Mouse (Mus musculus): ENCODE measurements around the gene Mrpl58. TPM values are rescaled to one million over a fixed set of nuclear protein-coding genes. Genes with fewer than 3 reads are reported as not detected.

The Mrpl58 gene
- polyA plus RNA-seq, 1 experiment, result 121 TPM

GRCm38 (mm10) chr11:115400126-115400525 lies 3.4 kb upstream of the Mrpl58 start:
- Histone ChIP-seq H3K27ac (ENCODE audit: insufficient read depth, low read length) (peak overlapping the region; percentile 47; the same call in 1 of the 2 replicates), H3K4me3 (ENCODE audit: insufficient read depth, low read length) (peak overlapping the region; percentile 23), H3K4me1 (ENCODE audit: control insufficient read depth, insufficient read depth, low read length) (peaks cover under 1% of the 10 kb centered on the region; the same call in 1 of the 2 replicates)
- TF ChIP-seq CTCF (IDR thresholded peaks at IDR 0.05; ENCODE audit: extremely low read depth, insufficient read depth, low read length), result no peak
- TF ChIP-seq POLR2A (IDR thresholded peaks at IDR 0.05; ENCODE audit: extremely low read depth, insufficient read depth, low read length), result no peak

- peaks cover 2% of the 10 kb centered on the region; the same call in 1 of the 2 replicates for H3K4me1 ChIP-seq (ENCODE audit: control insufficient read depth, insufficient read depth, low read length)
- peak overlapping the region; percentile 68 for H3K27ac ChIP-seq (ENCODE audit: insufficient read depth, low read length)
- no peak for TF ChIP-seq POLR2A (IDR thresholded peaks at IDR 0.05; ENCODE audit: extremely low read depth, insufficient read depth, low read length)
- H3K4me3 ChIP-seq (ENCODE audit: insufficient read depth, low read length), result peak overlapping the region; percentile 23
Observed at GRCm38 (mm10) chr11:115400630-115401391, 2.7 kb upstream of the Mrpl58 start.

GRCm38 (mm10) chr11:115405723-115406122 lies 2.2 kb downstream of the Mrpl58 start:
- TF ChIP-seq POLR2A (IDR thresholded peaks at IDR 0.05; ENCODE audit: extremely low read depth, insufficient read depth, low read length) (no peak), CTCF (IDR thresholded peaks at IDR 0.05; ENCODE audit: extremely low read depth, insufficient read depth, low read length) (no peak)
- H3K27ac ChIP-seq (ENCODE audit: insufficient read depth, low read length), result no peak overlapping the region
- peaks cover 2% of the 10 kb centered on the region; the same call in 1 of the 2 replicates for H3K4me1 ChIP-seq (ENCODE audit: control insufficient read depth, insufficient read depth, low read length)
- H3K4me3 ChIP-seq (ENCODE audit: insufficient read depth, low read length), result no peak overlapping the region

- no peak overlapping the region for H3K27ac ChIP-seq (ENCODE audit: insufficient read depth, low read length)
- H3K4me1 ChIP-seq (ENCODE audit: control insufficient read depth, insufficient read depth, low read length), result peaks cover 2% of the 10 kb centered on the region; the same call in 1 of the 2 replicates
- TF ChIP-seq CTCF (IDR thresholded peaks at IDR 0.05; ENCODE audit: extremely low read depth, insufficient read depth, low read length), result no peak
- TF ChIP-seq POLR2A (IDR thresholded peaks at IDR 0.05; ENCODE audit: extremely low read depth, insufficient read depth, low read length), result no peak
- no peak overlapping the region for H3K4me3 ChIP-seq (ENCODE audit: insufficient read depth, low read length)
Observed at GRCm38 (mm10) chr11:115406858-115407401, 3.4 kb downstream of the Mrpl58 start.

- H3K4me1 ChIP-seq (ENCODE audit: control insufficient read depth, insufficient read depth, low read length), result peaks cover 2% of the 10 kb centered on the region; the same call in 1 of the 2 replicates
- TF ChIP-seq POLR2A (IDR thresholded peaks at IDR 0.05; ENCODE audit: extremely low read depth, insufficient read depth, low read length), result no peak
- TF ChIP-seq CTCF (IDR thresholded peaks at IDR 0.05; ENCODE audit: extremely low read depth, insufficient read depth, low read length), result 0 out of 2 replicates have a peak, but pooled peaks have one; percentile 13
- H3K27ac ChIP-seq (ENCODE audit: insufficient read depth, low read length), result no peak overlapping the region
- no peak overlapping the region for H3K4me3 ChIP-seq (ENCODE audit: insufficient read depth, low read length)
Observed at GRCm38 (mm10) chr11:115408266-115408920, 4.8 kb downstream of the Mrpl58 start.

GRCm38 (mm10) chr11:115409556-115409955 lies 6.0 kb downstream of the Mrpl58 start:
- Histone ChIP-seq H3K4me3 (ENCODE audit: insufficient read depth, low read length) (no peak overlapping the region), H3K27ac (ENCODE audit: insufficient read depth, low read length) (no peak overlapping the region)
- TF ChIP-seq CTCF (IDR thresholded peaks at IDR 0.05; ENCODE audit: extremely low read depth, insufficient read depth, low read length) (no peak), POLR2A (IDR thresholded peaks at IDR 0.05; ENCODE audit: extremely low read depth, insufficient read depth, low read length) (no peak)

GRCm38 (mm10) chr11:115419531-115420237 lies 16.1 kb downstream of the Mrpl58 start, which contains the start of the genes Atp5h and Kctd2:
TSS of gene Atp5h (minus strand) at chr11:115419962.
TSS of gene Kctd2 (plus strand) at chr11:115420128.
- Histone ChIP-seq H3K4me3 (ENCODE audit: insufficient read depth, low read length) (peak within 1 kb of the TSS; percentile 82), H3K27ac (ENCODE audit: insufficient read depth, low read length) (peak within 1 kb of the TSS; percentile 95), H3K4me1 (ENCODE audit: control insufficient read depth, insufficient read depth, low read length) (peaks cover 5% of the 10 kb centered on the region; the same call in 1 of the 2 replicates)
- TF ChIP-seq CTCF (IDR thresholded peaks at IDR 0.05; ENCODE audit: extremely low read depth, insufficient read depth, low read length), result no peak
- peak; percentile 87 for TF ChIP-seq POLR2A (IDR thresholded peaks at IDR 0.05; ENCODE audit: extremely low read depth, insufficient read depth, low read length)

More at GRCm38 (mm10) chr11:115409556-115409955, 6.0 kb downstream of the Mrpl58 start:
- H3K4me1 ChIP-seq (ENCODE audit: control insufficient read depth, insufficient read depth, low read length), result peaks cover 2% of the 10 kb centered on the region; the same call in 1 of the 2 replicates

GRCm38 (mm10) chr11:115420336-115421190 lies 17.0 kb downstream of the Mrpl58 start:
- H3K4me1 ChIP-seq (ENCODE audit: control insufficient read depth, insufficient read depth, low read length), result peaks cover 5% of the 10 kb centered on the region; the same call in 1 of the 2 replicates
- H3K4me3 ChIP-seq (ENCODE audit: insufficient read depth, low read length), result peak overlapping the region; percentile 82
- peak overlapping the region; percentile 95 for H3K27ac ChIP-seq (ENCODE audit: insufficient read depth, low read length)
- TF ChIP-seq CTCF (IDR thresholded peaks at IDR 0.05; ENCODE audit: extremely low read depth, insufficient read depth, low read length), result no peak
- TF ChIP-seq POLR2A (IDR thresholded peaks at IDR 0.05; ENCODE audit: extremely low read depth, insufficient read depth, low read length), result no peak
